Mouse (Mus musculus) brain, embryonic 14.5 days (tissue): Measurements from ENCODE around the gene Rgl1. TPM values are rescaled to one million over a fixed set of nuclear protein-coding genes. Genes with fewer than 3 reads are reported as not detected.
A peak's percentile ranks its signal among the peaks of the same experiment; 100 is the strongest.

Experiments used
- DNase-seq: peaks from one replicate; pipeline ENCODE4 v3.0.0-alpha.2; 2011; ENCODE audit warnings: low read depth
- CTCF ChIP-seq: fragments of 200-500 bp; IDR thresholded peaks from 2 replicates; pipeline ENCODE4 v1.5.1; 2012; ENCODE audit warnings: inconsistent platforms, mild to moderate bottlenecking, moderate library complexity, borderline replicate concordance; ENCODE audit not compliant: insufficient read depth, insufficient read length; ENCODE audit errors: extremely low read depth
- POLR2A ChIP-seq: fragments of 200-500 bp; IDR thresholded peaks from 2 replicates; pipeline ENCODE4 v1.6.1; 2012; ENCODE audit warnings: mild to moderate bottlenecking, inconsistent platforms, borderline replicate concordance; ENCODE audit not compliant: poor library complexity, insufficient read depth, insufficient read length, severe bottlenecking; ENCODE audit errors: extremely low read depth
- polyA plus RNA-seq: library from polyadenylated mRNA; depleted of rRNA; stranded (reverse); fragments of >200 nt; gene quantifications from 2 replicates; pipeline ENCODE4 v1.2.3, GENCODE M21; 2012

The Rgl1 gene
- polyA plus RNA-seq, 1 experiment, result 14.1 TPM

- DNase-seq, result no peak
- TF ChIP-seq CTCF (no peak), POLR2A (no peak)
Observed at GRCm38 (mm10) chr1:152587431-152587830, 178.7 kb downstream of the Rgl1 start.

DNA sequence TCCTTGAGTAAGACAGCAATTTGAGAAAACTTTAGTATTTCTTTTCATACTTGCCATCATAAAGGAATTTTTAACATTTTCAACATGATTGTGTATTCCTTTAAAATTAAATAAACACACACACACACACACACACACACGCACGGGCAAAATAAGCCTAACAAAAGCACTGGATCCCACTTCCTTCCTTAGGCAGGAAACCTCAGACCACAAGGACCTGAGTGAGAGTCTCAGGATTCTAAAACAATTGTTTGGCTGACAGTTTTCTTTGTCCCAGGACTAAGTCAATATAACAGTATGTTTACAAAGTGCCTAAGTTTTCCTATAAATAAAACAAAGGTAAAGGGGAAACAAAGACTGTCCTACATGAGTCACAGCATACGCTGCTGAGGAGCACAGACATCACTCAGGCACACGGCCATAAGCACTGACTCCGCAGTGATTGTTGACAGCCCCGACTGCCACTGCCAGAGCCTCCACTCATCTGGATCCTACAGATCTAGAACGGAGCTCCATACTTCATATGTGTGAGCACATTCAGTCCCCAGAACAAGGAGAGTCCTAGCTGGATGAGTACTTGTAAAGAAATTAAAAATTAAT, 180.7 kb downstream of the Rgl1 start:
- no peak for DNase-seq
- TF ChIP-seq POLR2A (no peak), CTCF (no peak)

DNA sequence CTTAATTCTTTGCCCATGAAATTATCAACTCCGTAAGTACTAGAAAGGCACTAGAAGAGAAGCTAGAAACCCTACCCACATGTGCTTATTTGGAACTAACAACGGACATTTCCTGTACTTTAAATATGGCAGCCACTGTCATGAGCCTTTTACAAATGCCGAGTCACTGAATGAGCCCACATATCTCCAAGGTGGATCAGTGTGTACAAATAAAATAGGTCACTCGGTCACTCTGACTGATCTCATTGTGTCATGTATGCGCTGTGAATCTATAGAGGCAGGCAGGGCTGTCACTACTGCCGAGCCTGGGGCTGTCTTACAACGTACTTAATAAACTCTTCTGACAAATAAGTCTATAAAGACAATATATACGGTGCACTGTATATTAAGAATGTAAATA, 181.2 kb downstream of the Rgl1 start:
- DNase-seq, result no peak
- no peak for TF ChIP-seq POLR2A
- TF ChIP-seq CTCF, result no peak

GRCm38 (mm10) chr1:152581127-152581905, 184.8 kb downstream of the Rgl1 start:
- no peak for DNase-seq

DNA sequence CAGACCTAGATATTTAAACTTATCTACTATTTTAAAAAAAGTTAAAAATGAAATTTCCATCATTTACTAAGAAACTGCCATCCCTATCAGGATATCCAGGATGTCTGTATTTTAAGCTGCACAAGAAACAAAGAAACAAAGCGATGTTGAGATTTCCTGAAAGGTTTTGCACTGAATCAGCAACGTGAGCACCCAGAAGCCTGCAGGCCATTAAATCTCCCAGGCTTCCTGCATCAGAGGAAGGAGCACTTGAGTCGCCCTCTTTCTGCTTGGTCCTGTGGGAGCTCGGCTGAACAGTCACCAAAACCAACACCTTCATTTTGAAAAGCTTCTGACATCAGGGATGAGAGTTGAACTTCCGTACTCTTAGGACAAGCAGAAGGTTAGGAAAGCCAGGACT, 187.2 kb downstream of the Rgl1 start:
- DNase-seq, result no peak
- TF ChIP-seq CTCF (no peak), POLR2A (no peak)

More at GRCm38 (mm10) chr1:152581127-152581905, 184.8 kb downstream of the Rgl1 start:
- no peak for TF ChIP-seq CTCF
- TF ChIP-seq POLR2A, result no peak

- peak; percentile 79 for DNase-seq
- TF ChIP-seq CTCF (no peak), POLR2A (no peak)
Observed at GRCm38 (mm10) chr1:152578108-152578721, 187.9 kb downstream of the Rgl1 start.

DNA sequence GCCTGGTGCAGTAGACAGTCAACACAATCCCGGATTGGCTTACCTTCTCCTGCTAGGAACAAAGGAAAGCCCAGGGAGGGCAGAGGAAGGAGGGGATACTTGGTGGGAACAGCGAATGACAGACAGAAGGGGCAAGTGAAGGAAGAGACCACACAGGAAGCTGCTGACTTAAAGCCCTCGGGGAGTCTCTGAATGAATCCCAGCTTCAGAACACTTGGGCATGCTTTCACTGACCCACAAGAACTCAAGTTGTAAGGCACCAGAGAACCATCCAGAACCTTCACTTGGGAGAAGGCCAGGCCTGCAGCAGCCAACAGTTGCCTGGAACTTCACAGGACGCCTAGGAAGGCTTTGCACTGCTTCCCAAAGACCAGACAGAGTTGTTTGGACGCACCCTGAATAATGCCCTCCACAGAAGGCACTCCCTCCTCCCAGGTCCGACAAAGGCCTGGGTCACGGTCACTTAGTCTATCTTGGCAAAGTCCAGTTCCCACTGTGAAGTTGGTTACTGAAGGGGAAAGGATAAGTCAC, 189.5 kb downstream of the Rgl1 start:
- no peak for TF ChIP-seq CTCF
- no peak for TF ChIP-seq POLR2A
- DNase-seq, result no peak

DNA sequence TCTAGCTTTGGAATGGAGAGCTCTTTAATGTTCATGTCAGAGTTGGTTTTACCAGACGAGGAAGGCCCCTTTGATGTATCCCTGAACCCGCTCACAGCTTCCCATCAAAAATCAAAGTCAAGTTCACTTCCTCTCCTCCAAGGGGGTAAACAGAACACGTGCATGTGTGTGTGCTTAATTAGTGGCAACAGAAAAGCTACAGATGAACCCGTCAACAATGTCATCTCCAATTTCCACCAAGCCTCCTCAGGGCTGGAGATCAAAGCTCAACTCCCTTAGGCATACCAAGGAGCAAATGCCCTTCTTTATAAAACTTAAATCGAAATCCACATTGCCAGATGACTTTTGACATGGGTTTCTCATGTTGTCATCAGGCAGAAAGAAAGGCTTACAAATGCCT, 191.1 kb downstream of the Rgl1 start:
- TF ChIP-seq POLR2A (no peak), CTCF (no peak)
- DNase-seq, result peak; percentile 43

DNA sequence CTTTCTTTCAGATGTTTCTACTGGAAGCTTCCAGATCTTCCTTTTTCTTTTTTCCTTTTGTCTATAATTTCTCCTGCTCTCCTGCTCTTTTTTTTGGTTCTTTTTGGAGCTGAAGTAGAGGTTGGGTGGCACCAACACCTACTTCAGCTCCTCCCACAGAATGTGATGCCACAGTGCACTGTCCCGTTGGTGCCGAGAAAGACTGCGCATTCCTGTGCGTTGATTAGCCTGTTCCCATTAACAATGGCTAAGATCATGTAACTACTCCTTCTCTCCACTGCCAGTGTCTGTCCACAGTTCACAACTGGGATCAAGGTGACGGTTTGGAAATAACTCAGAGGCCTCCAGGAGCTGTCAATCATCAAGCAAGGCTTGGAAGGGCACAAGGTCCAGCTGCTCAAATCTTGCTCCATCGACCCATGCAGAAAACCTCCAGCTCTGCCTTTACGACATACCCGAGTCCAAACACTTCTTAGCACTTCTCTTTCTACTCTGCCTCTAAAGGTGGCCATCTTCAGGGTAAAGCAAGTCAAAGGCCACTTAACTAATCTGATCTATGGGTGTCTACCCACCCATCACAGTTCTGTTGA, 192.6 kb downstream of the Rgl1 start:
- DNase-seq, result no peak
- no peak for TF ChIP-seq CTCF
- TF ChIP-seq POLR2A, result no peak

GRCm38 (mm10) chr1:152572755-152573469, 193.2 kb downstream of the Rgl1 start:
- TF ChIP-seq POLR2A (no peak), CTCF (no peak)
- DNase-seq, result peak; percentile 53
